Mouse (Mus musculus) ES-E14 (cell line): Measurements from ENCODE around the gene Gsdmc4.
"Not testable (repeated sequence)": the region's sequence is repeated elsewhere in the genome, so short reads cannot be mapped to it uniquely, and the experiment has no call there.

Source experiments
- CHD2 ChIP-seq: IDR thresholded peaks from 2 replicates; pipeline ENCODE4 v1.6.1; 2014; ENCODE audit warnings: mild to moderate bottlenecking, low read depth, low read length, inconsistent platforms
- HCFC1 ChIP-seq: IDR thresholded peaks from 2 replicates; pipeline ENCODE4 v1.6.1; 2012; ENCODE audit warnings: low read length, inconsistent platforms, borderline replicate concordance; ENCODE audit not compliant: insufficient read depth
- MAFK ChIP-seq: IDR thresholded peaks from 2 replicates; pipeline ENCODE4 v1.6.1; 2014; ENCODE audit warnings: mild to moderate bottlenecking, low read depth, low read length, inconsistent platforms; ENCODE audit not compliant: insufficient read depth
- ZC3H11A ChIP-seq: IDR thresholded peaks from 2 replicates; pipeline ENCODE4 v1.6.1; 2012; ENCODE audit warnings: low read depth, mild to moderate bottlenecking, inconsistent platforms, low read length, borderline replicate concordance

DNA sequence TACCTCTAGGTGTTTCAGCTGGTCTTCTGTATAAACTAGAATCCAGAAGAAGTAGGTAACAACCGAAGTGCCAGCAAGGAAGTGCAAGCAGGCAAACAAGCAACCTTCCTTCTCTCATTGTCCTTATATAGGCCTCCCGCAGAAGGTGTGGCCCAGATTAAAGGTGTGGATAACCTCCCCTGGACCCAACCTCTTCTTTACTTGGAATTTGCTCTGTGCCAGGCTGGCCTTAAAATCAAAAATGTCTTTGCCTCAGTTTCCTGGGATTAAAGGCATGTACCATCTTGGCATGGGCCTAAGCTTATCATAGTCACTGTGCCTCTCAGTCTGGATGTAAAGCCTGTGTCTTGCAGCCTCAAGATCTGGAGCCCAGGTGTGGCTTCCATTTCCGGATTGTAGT, 33.6 kb downstream of the Gsdmc4 start, which contains the start of gene Gsdmc3:
- TF ChIP-seq HCFC1, CHD2, MAFK, ZC3H11A: not testable (repeated sequence)
